Mouse (Mus musculus) intestine, embryonic 16.5 days (tissue): ENCODE data around the gene Nr4a3. TPM values are rescaled to one million over a fixed set of nuclear protein-coding genes. Genes with fewer than 3 reads are reported as not detected.
A peak's percentile ranks its signal among the peaks of the same experiment; 100 is the strongest.

Experiments used
- ATAC-seq: fragments of 200-750 bp; cut with Nextera tagmentation; 2 replicates; pipeline ENCODE4 v1.8.0; 2017; ENCODE audit warnings: moderate TSS enrichment, moderate library complexity
- H3K27ac ChIP-seq: fragments of 300-500 bp; sonication (generic); 2 replicates; pipeline ENCODE4 v1.5.1; 2014; ENCODE audit warnings: mild to moderate bottlenecking, low read length
- H3K27me3 ChIP-seq: fragments of 300-500 bp; sonication (generic); replicated peaks from 2 replicates; pipeline ENCODE4 v1.6.1; 2014; ENCODE audit warnings: low read length, control low read depth, mixed read lengths; ENCODE audit not compliant: control insufficient read depth, insufficient read depth
- H3K36me3 ChIP-seq: fragments of 300-500 bp; sonication (generic); 2 replicates; pipeline ENCODE4 v1.6.1; 2014; ENCODE audit warnings: low read length, control low read depth; ENCODE audit not compliant: control insufficient read depth, insufficient read depth
- H3K4me1 ChIP-seq: fragments of 300-500 bp; sonication (generic); 2 replicates; pipeline ENCODE4 v1.6.1; 2014; ENCODE audit warnings: low read length, control low read depth, mixed read lengths; ENCODE audit not compliant: control insufficient read depth, insufficient read depth
- H3K4me2 ChIP-seq: fragments of 300-500 bp; sonication (generic); 2 replicates; pipeline ENCODE4 v1.6.1; 2014; ENCODE audit warnings: low read depth, low read length, control low read depth
- H3K4me3 ChIP-seq: fragments of 300-500 bp; sonication (generic); 2 replicates; pipeline ENCODE4 v1.5.1; 2014; ENCODE audit warnings: mild to moderate bottlenecking, low read length
- H3K9ac ChIP-seq: fragments of 300-500 bp; sonication (generic); 2 replicates; pipeline ENCODE4 v1.6.1; 2014; ENCODE audit warnings: low read depth, low read length
- H3K9me3 ChIP-seq: fragments of 300-500 bp; sonication (generic); 2 replicates; pipeline ENCODE4 v1.6.1; 2016; ENCODE audit warnings: low read length, control low read depth; ENCODE audit not compliant: control insufficient read depth
- WGBS: fragments of 180-500 bp; shearing (Covaris S2); extraction: QIAGEN DNeasy Blood & Tissue Kit; methylation state at CpG from one replicate; pipeline ENCODE4 v1.1.7; 2014; 5-methylcytosine and 5-hydroxymethylcytosine counted together
- polyA plus RNA-seq: library from polyadenylated mRNA; unstranded; fragments of >200 nt; fragmentation: Nextera tagmentation; extraction: Ambion mirVana; gene quantifications from 2 replicates; pipeline ENCODE4 v1.2.1, GENCODE M21; 2015

The Nr4a3 gene
- polyA plus RNA-seq, 1 experiment from 2014 or later = 0.16 TPM

DNA sequence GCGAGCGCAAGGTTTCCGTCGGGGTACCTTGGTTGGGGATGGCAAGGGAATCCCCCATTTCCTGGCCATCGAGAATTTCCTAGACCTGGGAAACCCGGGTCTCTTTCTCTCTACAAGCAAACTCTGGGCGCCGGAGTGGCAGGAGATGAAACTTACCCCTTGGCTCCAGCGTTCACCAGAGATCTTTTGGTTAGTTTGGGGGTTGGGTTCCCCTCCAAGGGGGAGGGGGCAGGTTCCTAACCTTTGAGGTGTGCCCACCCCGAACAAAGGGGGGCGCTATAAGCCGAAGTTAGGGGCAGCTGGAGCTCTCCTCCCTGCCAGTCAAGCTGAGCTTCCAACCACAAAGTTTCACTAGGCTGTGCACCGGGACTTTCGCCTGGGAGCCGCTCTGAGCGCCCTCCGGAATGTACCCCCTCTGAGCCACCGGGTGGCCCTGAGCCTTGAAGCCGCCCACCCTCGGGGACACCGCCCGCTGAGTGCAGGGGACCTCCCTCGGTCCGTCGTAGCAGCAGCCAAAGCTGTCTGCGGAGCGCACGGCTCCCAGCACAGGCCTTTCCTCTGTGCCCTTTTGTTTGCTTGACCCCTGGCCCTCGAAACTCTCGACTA lies 2.9 kb downstream of the Nr4a3 start:
- H3K36me3 ChIP-seq = no peaks in the 10 kb centered on the region
- peak overlapping the region; percentile 71 for H3K4me3 ChIP-seq
- H3K4me1 ChIP-seq = peaks cover 37% of the 10 kb centered on the region
- peaks cover 66% of the 10 kb centered on the region for H3K27me3 ChIP-seq
- under 1% methylated on average over 30 of the region's 30 CpGs for WGBS
- peak overlapping the region; percentile 100 for H3K4me2 ChIP-seq
- no peak overlapping the region for H3K27ac ChIP-seq
- no peaks in the 10 kb centered on the region for H3K9me3 ChIP-seq
- no peak overlapping the region for H3K9ac ChIP-seq
- ATAC-seq = no peak

DNA sequence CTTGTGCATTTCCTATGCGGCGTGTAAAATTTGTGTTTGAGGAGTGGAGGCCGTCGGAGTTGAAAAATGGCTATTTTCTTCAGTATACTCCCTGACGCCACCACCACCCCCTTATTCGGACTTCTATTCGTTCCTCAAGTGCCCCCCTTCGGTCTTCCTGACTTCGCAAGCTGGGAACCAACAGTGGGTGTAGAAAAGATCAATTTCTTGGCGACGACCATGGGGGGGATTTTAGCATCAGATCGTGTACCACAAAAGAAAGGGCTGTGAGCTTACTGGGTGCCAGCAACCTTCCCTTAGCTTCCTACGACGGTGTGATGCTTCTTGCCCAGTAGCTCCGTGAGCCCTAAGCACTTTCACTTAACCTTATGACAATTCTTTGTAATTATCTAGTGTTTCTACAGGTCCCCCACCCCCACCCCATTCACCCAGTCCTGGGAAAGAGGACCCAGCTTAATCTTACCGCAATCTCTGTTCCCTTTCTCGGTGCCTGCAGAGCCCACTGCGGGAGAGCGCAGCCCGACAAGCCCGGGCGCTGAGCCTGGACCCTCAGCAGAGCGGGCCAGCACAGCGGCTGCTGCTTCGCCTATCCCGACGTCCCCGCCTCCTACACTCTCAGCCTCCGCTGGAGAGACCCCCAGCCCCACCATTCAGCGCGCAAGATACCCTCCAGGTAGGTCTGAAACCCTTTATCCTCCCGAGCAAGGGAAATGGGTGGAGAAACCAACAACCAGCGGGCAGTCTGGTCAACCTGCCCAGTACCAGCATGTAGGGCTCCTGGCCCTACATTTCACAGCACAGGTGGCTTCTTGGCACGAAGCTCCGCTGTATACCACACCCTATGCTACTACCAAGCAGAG lies 3.7 kb downstream of the Nr4a3 start:
- Histone ChIP-seq H3K4me1 (peaks cover 37% of the 10 kb centered on the region), H3K27me3 (peaks cover 72% of the 10 kb centered on the region), H3K4me3 (peak overlapping the region; percentile 71), H3K9me3 (no peaks in the 10 kb centered on the region), H3K4me2 (peak overlapping the region; percentile 100), H3K36me3 (no peaks in the 10 kb centered on the region), H3K27ac (no peak overlapping the region), H3K9ac (no peak overlapping the region)
- 8% methylated on average over 35 of the region's 35 CpGs for WGBS
- ATAC-seq = no peak

DNA sequence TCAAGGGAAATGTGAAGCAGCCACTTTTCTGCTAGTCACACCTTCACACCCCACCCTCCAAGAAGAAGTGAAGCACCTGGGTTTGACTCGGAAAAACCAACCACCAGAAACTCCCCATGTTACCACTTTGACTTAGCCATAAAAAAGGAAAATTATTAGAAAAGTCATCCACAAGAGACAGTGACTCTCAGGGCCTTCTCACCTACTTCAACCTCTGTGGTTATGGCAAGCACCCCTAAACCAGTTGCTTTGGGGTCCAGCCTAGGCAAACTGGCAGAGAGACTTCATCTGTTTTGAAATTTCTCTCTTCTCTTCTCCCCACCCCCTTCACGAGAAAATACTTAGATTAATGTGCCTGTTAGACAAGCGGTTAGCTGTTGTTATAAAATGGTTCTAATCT lies 5.1 kb downstream of the Nr4a3 start:
- Histone ChIP-seq H3K4me3 (no peak overlapping the region), H3K4me1 (peaks cover 37% of the 10 kb centered on the region), H3K9ac (no peak overlapping the region), H3K4me2 (no peak overlapping the region), H3K36me3 (no peaks in the 10 kb centered on the region), H3K27ac (no peak overlapping the region), H3K27me3 (peaks cover 80% of the 10 kb centered on the region), H3K9me3 (no peaks in the 10 kb centered on the region)
- ATAC-seq = no peak
- 74% methylated on average over 3 of the region's 3 CpGs for WGBS

DNA sequence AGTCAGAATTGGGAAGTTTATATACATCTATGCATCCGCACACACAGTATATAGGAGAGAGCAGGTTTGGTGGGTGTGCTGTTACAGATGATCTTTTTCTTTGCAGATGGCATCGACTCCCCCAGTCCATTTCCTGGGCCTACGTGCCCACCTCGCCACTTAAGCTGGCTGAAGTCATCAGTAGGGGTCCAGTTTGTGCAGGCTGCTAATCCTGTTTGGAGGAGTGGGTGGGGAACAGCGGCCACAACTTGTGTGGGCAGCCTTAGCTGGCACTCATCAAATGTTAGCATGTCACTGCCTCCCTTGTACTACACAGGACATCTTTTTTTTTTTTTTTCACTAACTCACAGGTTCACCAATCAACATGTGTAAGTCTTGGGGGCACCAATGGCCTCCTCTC lies 5.5 kb downstream of the Nr4a3 start:
- no peak overlapping the region for H3K27ac ChIP-seq
- no peak overlapping the region for H3K9ac ChIP-seq
- no peak overlapping the region for H3K4me2 ChIP-seq
- H3K4me3 ChIP-seq = no peak overlapping the region
- peaks cover 77% of the 10 kb centered on the region for H3K27me3 ChIP-seq
- peaks cover 37% of the 10 kb centered on the region for H3K4me1 ChIP-seq
- H3K9me3 ChIP-seq = no peaks in the 10 kb centered on the region
- no peaks in the 10 kb centered on the region for H3K36me3 ChIP-seq
- ATAC-seq = no peak
- WGBS = 51% methylated on average over 5 of the region's 5 CpGs

DNA sequence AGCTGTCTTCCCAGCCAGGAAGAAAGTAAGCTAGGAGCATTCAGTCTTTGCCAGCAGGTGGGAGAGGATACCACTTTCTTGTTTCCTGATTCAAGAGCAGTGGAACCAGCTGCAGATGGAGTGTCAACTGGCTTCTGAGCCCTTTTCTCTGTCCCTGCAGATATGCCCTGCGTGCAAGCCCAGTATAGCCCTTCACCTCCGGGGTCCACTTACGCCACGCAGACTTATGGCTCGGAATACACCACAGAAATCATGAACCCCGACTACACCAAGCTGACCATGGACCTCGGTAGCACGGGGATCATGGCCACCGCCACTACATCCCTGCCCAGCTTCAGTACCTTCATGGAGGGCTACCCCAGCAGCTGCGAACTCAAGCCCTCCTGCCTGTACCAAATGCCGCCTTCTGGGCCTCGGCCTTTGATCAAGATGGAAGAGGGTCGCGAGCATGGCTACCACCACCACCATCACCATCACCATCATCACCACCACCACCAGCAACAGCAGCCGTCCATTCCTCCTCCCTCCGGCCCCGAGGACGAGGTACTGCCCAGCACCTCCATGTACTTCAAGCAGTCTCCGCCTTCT lies 6.2 kb downstream of the Nr4a3 start:
- H3K4me3 ChIP-seq = peak overlapping the region; percentile 44

DNA sequence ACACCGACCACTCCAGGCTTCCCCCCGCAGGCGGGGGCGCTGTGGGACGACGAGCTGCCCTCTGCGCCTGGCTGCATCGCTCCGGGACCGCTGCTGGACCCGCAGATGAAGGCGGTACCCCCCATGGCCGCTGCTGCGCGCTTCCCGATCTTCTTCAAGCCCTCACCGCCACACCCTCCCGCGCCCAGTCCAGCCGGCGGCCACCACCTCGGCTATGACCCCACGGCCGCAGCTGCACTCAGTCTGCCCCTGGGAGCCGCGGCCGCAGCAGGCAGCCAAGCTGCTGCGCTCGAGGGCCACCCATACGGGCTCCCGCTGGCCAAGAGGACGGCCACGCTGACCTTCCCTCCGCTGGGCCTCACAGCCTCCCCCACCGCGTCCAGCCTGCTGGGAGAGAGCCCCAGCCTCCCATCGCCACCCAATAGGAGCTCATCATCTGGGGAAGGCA lies 6.7 kb downstream of the Nr4a3 start:
- H3K4me1 ChIP-seq = peaks cover 26% of the 10 kb centered on the region
- no peaks in the 10 kb centered on the region for H3K36me3 ChIP-seq
- 1% methylated on average over 37 of the region's 37 CpGs for WGBS
- peak overlapping the region; percentile 44 for H3K4me3 ChIP-seq
- peak overlapping the region; percentile 74 for H3K4me2 ChIP-seq
- no peak overlapping the region for H3K27ac ChIP-seq
- peak overlapping the region; percentile 56; the same call in 1 of the 2 replicates for H3K9ac ChIP-seq
- peaks cover 74% of the 10 kb centered on the region for H3K27me3 ChIP-seq
- no peaks in the 10 kb centered on the region for H3K9me3 ChIP-seq
- ATAC-seq = 0 out of 2 replicates have a peak, but pooled peaks have one; percentile 27

More for the DNA sequence above, 6.2 kb downstream of the Nr4a3 start:
- H3K4me1 ChIP-seq = peaks cover 29% of the 10 kb centered on the region
- H3K36me3 ChIP-seq = no peaks in the 10 kb centered on the region
- no peak overlapping the region for H3K27ac ChIP-seq
- peaks cover 70% of the 10 kb centered on the region for H3K27me3 ChIP-seq
- no peaks in the 10 kb centered on the region for H3K9me3 ChIP-seq
- H3K9ac ChIP-seq = peak overlapping the region; percentile 56; the same call in 1 of the 2 replicates
- no peak for ATAC-seq
- 14% methylated on average over 19 of the region's 19 CpGs for WGBS
- peak overlapping the region; percentile 74 for H3K4me2 ChIP-seq

DNA sequence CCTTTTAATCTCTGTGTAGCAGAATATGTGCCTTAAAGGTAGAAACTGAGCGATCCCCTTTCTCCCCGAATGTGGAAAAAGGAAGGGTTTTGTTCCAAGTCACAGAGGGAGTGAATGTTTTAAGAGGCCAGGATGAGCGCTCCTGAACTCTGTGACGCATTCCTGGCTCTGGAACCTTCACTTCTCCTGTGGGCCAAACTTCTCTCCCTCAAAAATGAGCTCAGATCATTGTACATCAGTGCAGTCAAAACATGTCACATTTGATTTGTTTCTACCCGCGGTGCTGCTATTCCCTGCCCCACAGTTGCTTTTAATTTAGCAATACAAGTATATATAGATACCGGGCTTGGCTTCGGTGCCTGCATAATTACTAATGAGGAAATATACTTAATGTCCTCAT lies 16.8 kb downstream of the Nr4a3 start:
- Histone ChIP-seq H3K4me3 (no peak overlapping the region), H3K9me3 (no peaks in the 10 kb centered on the region), H3K4me1 (no peaks in the 10 kb centered on the region), H3K9ac (no peak overlapping the region), H3K27ac (no peak overlapping the region), H3K36me3 (no peaks in the 10 kb centered on the region), H3K4me2 (no peak overlapping the region), H3K27me3 (no peaks in the 10 kb centered on the region; the same call in 1 of the 2 replicates)
- no peak for ATAC-seq
- 72% methylated on average over 8 of the region's 8 CpGs for WGBS

DNA sequence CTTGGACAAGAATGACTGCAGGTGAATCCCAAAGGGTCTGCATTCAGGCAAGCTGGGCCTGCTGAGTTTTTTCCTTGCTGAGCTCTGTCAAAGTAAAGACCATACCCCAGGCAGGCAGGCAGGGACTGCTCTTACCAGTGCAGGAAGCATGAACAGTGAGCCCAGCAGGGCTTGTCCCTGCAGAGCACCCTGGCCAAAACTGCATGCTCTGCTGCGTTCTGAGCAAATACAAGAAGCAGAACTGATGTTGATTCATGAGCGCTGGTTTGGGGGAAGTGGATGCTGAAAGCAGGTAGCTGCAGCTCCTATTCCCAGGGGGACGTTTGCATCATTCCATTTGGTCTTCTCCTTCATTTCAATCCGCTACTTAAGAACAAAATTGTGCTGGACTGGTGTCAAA lies 19.4 kb downstream of the Nr4a3 start:
- Histone ChIP-seq H3K9ac (no peak overlapping the region), H3K4me1 (no peaks in the 10 kb centered on the region), H3K4me3 (no peak overlapping the region), H3K27me3 (no peaks in the 10 kb centered on the region), H3K9me3 (no peaks in the 10 kb centered on the region), H3K4me2 (no peak overlapping the region), H3K27ac (no peak overlapping the region), H3K36me3 (no peaks in the 10 kb centered on the region)
- ATAC-seq = no peak
- WGBS = 59% methylated on average over 4 of the region's 4 CpGs

DNA sequence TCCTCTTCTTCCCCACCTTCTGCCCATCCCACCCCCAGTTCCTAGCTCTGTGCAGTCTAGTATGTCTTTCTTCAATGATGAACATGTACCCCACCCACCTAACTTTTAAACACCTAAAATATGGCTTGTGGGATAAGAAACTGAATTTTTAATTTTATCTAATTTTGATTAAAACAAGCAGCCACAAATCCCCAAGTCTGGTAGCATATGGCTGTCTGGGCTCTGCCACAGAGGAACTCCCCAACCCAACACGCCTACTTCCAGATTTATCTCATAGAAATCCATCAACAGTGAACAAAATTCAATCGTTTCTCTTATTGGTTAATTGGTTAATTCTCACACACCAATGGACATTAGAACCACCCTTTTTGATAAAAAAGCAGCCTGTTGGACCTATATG lies 21.7 kb downstream of the Nr4a3 start:
- H3K4me2 ChIP-seq = no peak overlapping the region
- no peak overlapping the region for H3K27ac ChIP-seq
- 82% methylated on average over 2 of the region's 2 CpGs for WGBS
- no peaks in the 10 kb centered on the region for H3K4me1 ChIP-seq
- H3K9ac ChIP-seq = no peak overlapping the region
- ATAC-seq = no peak
- no peaks in the 10 kb centered on the region for H3K36me3 ChIP-seq
- no peaks in the 10 kb centered on the region for H3K27me3 ChIP-seq
- no peaks in the 10 kb centered on the region for H3K9me3 ChIP-seq
- no peak overlapping the region for H3K4me3 ChIP-seq
